Mouse (Mus musculus) splenic B cell, adult 2 months (primary cell): ENCODE data around the gene H2-Ob.

Experiments
- DNase-seq: peaks from one replicate; pipeline ENCODE4 v3.0.0-alpha.2; 2011; ENCODE audit warnings: low read depth, low spot score
- H3K27me3 ChIP-seq: 2 replicates; pipeline ENCODE4 v1.6.1; 2012; ENCODE audit warnings: mild to moderate bottlenecking, low read length, moderate library complexity, mixed read lengths; ENCODE audit not compliant: control insufficient read depth, poor library complexity, insufficient read depth, severe bottlenecking
- H3K36me3 ChIP-seq: 2 replicates; pipeline ENCODE4 v1.6.1; 2012; ENCODE audit warnings: mild to moderate bottlenecking, low read length, moderate library complexity, mixed read lengths; ENCODE audit not compliant: control insufficient read depth, poor library complexity, insufficient read depth, severe bottlenecking

Gene H2-Ob

GRCm38 (mm10) chr17:34238706-34239105 lies at the start of gene H2-Ob:
Gene H2-Ob (plus strand): TSS chr17:34238903.
- Histone ChIP-seq H3K36me3 (peaks cover 23% of the 10 kb centered on the region), H3K27me3 (no peaks in the 10 kb centered on the region)
- DNase-seq: peak; percentile 97

DNA sequence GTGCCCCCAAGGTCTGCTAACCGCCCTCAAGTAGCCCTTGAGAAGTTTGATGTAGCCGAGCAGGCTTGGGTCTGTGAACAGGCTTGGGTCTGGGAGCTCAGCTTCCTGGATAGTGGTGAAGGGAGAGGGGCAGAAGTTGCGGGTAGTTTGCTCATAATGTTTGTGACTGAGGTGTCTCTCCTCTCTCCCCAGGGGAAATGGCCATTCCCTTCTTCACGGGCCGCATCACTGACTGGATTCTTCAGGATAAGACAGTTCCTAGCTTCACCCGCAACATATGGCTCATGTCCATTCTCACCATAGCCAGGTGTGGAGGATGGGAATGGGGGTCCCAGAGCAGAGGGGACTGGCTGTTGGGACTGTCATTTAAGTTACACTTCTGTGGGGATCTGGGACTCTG lies 49.7 kb upstream of the H2-Ob start:
- H3K27me3 ChIP-seq: no peaks in the 10 kb centered on the region
- DNase-seq: no peak
- H3K36me3 ChIP-seq: peaks cover 26% of the 10 kb centered on the region

DNA sequence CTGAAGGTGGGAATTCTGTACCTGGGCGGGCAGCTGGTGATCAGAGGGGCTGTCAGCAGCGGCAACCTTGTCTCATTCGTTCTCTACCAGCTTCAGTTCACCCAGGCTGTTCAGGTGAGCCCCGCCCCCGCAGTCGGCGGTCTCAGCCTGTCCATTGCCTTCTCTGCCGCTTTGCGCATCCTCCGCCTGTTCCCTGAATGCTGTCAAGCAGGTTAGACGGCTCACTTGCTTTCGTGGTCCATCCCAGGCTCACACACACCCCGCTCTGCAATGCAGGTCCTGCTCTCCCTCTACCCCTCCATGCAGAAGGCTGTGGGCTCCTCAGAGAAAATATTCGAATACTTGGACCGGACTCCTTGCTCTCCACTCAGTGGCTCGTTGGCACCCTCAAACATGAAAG lies 45.9 kb upstream of the H2-Ob start:
- DNase-seq: no peak

GRCm38 (mm10) chr17:34193468-34193867 lies 45.2 kb upstream of the H2-Ob start:
- Histone ChIP-seq H3K27me3 (no peaks in the 10 kb centered on the region), H3K36me3 (peaks cover 30% of the 10 kb centered on the region)
- DNase-seq: no peak

More for the DNA sequence above, 45.9 kb upstream of the H2-Ob start:
- Histone ChIP-seq H3K36me3 (peaks cover 30% of the 10 kb centered on the region), H3K27me3 (no peaks in the 10 kb centered on the region)

GRCm38 (mm10) chr17:34194723-34195122 lies 44.0 kb upstream of the H2-Ob start:
- DNase-seq: no peak
- H3K36me3 ChIP-seq: peaks cover 28% of the 10 kb centered on the region
- no peaks in the 10 kb centered on the region for H3K27me3 ChIP-seq

DNA sequence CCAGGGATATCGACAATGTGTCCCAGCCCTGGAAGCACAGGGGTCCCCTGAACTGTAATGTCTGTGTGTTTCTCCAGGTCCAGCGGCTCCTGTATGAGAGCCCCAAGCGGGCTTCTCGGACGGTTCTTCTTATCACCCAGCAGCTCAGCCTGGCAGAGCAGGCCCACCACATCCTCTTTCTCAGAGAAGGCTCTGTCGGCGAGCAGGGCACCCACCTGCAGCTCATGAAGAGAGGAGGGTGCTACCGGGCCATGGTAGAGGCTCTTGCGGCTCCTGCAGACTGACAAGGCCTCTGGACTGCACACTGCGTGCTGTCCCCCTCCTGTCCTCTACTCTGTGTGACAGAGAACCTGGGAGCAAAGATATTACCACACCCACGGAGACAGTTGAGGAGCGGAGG lies 42.2 kb upstream of the H2-Ob start:
- peak; percentile 83 for DNase-seq
- no peaks in the 10 kb centered on the region for H3K27me3 ChIP-seq
- H3K36me3 ChIP-seq: peaks cover 27% of the 10 kb centered on the region

DNA sequence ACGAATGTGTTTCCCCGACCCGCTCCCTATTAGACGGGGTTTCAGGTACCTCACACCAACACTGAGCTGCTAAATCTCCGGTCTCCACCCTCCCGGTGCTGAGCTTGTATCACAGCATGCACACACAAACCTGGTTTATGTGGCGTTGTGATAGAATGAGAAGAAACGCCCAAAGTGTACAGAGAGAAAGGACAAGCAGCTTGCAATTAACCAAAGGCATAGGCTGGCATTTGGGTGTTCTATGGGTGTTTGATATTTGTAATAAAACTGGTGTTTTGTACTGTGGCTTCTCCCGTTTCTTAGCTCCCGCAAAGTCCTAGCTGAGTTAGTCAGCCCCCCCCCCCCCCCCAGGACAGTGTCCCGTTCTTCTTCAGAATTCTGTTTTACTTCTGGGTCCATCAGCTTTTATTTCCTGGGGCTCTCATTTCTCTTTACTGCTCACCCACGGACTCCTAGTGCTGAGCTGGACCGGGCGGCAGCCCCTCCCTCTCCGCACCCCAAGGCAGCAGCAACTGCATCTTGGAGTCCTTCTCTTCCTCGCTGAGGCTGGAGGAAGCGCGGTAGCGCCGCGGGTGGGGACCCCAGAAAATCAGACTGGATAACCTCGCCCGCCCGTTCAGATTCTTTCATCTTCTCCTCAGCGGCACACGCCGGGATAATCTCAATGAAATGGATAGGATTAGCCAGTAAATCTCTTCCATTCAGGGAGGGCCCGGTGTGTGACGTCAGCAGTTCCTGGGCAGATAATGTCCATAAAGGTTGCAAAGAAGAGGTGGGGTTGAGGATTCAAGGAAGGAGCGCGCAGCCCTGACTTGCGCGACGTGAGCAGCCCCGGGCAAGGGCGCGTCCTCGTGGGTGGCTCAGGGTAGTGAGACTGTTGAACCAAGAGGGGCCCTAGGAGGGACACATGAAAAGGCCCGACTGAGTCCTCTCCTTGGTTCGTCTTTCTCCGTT lies 41.5 kb upstream of the H2-Ob start, which contains the start of gene Psmb8:
Psmb8 (plus strand) TSS at position 781 of the 954 bp plus-strand sequence.
- Histone ChIP-seq H3K27me3 (no peaks in the 10 kb centered on the region), H3K36me3 (peaks cover 23% of the 10 kb centered on the region)
- peak; percentile 88 for DNase-seq

DNA sequence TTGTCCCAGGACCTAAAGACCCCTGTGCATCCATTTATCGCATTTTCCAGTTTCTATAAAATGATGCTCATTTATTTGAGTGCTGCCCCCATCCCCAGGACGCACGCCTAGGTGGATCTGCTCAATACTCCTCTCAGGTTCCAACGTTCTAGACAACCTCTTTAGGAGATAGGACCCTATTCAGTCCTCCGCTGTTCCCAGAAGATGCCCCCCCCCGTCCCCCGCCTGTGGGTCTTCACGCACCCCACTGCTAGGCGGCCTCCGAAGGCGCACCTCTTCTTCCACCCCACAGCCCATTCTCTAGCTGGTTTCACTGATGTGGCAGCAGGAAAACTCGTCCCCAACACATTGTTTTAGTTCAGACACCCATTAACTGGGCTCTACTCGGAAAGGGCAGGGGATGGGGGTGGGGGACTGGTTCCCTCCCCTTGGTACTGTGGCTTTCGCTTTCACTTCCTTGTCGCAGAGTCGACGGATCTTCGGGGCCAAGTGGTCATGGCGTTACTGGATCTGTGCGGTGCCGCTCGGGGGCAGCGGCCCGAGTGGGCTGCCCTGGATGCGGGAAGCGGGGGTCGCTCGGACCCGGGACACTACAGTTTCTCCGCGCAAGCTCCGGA lies 40.7 kb upstream of the H2-Ob start:
- no peaks in the 10 kb centered on the region for H3K27me3 ChIP-seq
- peak; percentile 90 for DNase-seq
- peaks cover 19% of the 10 kb centered on the region for H3K36me3 ChIP-seq

- no peaks in the 10 kb centered on the region for H3K27me3 ChIP-seq
- H3K36me3 ChIP-seq: peaks cover 19% of the 10 kb centered on the region
- DNase-seq: no peak
These were observed 40.2 kb upstream of the H2-Ob start for GRCm38 (mm10) chr17:34198521-34198912.

DNA sequence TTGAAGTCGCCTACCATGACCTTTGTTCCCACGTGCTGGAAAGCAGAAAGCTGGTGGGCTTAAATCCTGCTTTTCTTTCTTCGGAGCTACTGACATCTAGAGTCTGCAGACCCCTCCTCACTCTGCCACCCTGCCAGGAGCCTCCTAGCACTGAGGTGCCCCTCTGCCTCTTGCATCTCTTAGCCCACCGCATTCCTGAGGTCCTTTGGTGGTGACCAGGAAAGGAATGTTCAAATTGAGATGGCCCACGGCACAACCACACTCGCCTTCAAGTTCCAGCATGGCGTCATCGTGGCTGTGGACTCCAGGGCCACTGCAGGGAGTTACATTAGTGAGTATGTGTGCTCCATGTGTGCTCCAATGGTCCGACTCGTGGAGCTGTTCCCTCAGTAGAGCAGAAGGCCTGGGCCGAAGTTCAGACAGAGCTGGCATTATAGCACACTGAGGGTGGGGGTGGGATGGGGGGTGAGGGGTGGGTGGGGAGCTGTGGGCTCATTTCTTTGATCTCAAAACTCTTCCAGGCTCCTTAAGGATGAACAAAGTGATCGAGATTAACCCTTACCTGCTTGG lies 39.6 kb upstream of the H2-Ob start:
- no peak for DNase-seq
- H3K36me3 ChIP-seq: peaks cover 13% of the 10 kb centered on the region
- no peaks in the 10 kb centered on the region for H3K27me3 ChIP-seq

DNA sequence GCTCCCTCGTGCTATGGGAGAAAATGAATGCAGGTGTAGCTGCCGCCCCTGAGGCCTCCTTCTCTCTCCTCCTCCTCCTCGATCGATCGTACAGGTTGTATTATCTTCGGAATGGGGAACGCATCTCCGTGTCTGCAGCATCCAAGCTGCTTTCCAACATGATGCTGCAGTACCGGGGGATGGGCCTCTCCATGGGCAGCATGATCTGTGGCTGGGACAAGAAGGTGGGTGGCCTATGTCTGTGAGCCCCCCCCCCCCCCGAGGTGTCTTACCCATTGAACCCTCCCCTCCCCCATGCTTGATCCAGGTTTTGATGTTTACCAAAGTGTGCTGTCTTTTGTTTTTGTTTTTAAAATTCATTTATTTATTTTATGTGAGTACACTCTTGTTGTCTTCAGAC lies 38.7 kb upstream of the H2-Ob start:
- no peak for DNase-seq
- no peaks in the 10 kb centered on the region for H3K27me3 ChIP-seq
- peaks cover 11% of the 10 kb centered on the region for H3K36me3 ChIP-seq

GRCm38 (mm10) chr17:34200772-34201505 lies 37.8 kb upstream of the H2-Ob start:
- H3K36me3 ChIP-seq: peaks cover 9% of the 10 kb centered on the region
- DNase-seq: no peak
- H3K27me3 ChIP-seq: no peaks in the 10 kb centered on the region

GRCm38 (mm10) chr17:34201506-34202055 lies 37.1 kb upstream of the H2-Ob start:
- no peaks in the 10 kb centered on the region for H3K27me3 ChIP-seq
- no peak for DNase-seq
- peaks cover 11% of the 10 kb centered on the region for H3K36me3 ChIP-seq

- no peak for DNase-seq
- Histone ChIP-seq H3K36me3 (peaks cover 11% of the 10 kb centered on the region), H3K27me3 (no peaks in the 10 kb centered on the region)
These were observed 35.8 kb upstream of the H2-Ob start for GRCm38 (mm10) chr17:34202760-34203442.
